Mouse (Mus musculus) thymus, adult 2 months (tissue): ENCODE data around the gene Dhdds.

Experiments
- CTCF ChIP-seq: fragments of 200-500 bp; IDR thresholded peaks from 2 replicates; pipeline ENCODE4 v1.5.1; 2012; ENCODE audit warnings: mild to moderate bottlenecking, control low read depth, low read length, moderate library complexity, borderline replicate concordance; ENCODE audit not compliant: control insufficient read depth, poor library complexity, insufficient read depth; ENCODE audit errors: extremely low read depth
- POLR2A ChIP-seq: fragments of 200-500 bp; IDR thresholded peaks from 2 replicates; pipeline ENCODE4 v1.6.1; 2012; ENCODE audit warnings: mild to moderate bottlenecking, low read length, control low read depth, moderate library complexity; ENCODE audit not compliant: control insufficient read depth, poor library complexity, insufficient read depth; ENCODE audit errors: extremely low read depth

DNA sequence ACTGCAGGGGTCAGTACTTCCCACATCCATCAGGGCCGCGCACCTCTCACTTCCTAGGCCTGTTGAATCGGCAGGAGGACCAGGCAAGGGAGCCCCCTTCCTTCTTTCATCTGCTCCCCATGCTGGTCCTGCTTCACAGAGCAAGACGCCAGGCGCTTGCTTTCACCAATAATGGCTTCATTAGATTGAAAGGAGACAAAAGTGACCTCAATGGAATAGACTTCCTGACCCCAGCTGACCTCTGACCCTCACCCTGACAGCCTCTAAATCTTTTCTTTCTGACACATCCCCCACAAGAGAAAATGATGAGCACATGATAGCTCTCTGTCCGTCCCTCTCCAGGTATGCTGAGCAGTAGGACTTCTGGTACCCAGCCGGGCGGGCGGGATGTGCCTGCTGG, 25.1 kb upstream of the Dhdds start:
- no peak for TF ChIP-seq CTCF
- no peak for TF ChIP-seq POLR2A
